Mouse (Mus musculus) adrenal gland, postnatal 10 days (tissue): ENCODE results near the gene Nedd9. TPM values are rescaled to one million over a fixed set of nuclear protein-coding genes. Genes with fewer than 3 reads are reported as not detected.
A peak's percentile ranks its signal among the peaks of the same experiment; 100 is the strongest.
"Not testable (repeated sequence)": the region's sequence is repeated elsewhere in the genome, so short reads cannot be mapped to it uniquely, and the experiment has no call there.

Experiments
- DNase-seq: peaks from one replicate; pipeline ENCODE4 v3.0.0; 2021; ENCODE audit warnings: mixed read lengths
- total RNA-seq, 2 experiments: library from RNA; stranded (reverse); gene quantifications; 2 replicates each; pipeline ENCODE4 v1.2.3; 2021

Gene Nedd9
- total RNA-seq, 2 experiments from 2014 or later = 21.4 to 32.6 TPM

DNA sequence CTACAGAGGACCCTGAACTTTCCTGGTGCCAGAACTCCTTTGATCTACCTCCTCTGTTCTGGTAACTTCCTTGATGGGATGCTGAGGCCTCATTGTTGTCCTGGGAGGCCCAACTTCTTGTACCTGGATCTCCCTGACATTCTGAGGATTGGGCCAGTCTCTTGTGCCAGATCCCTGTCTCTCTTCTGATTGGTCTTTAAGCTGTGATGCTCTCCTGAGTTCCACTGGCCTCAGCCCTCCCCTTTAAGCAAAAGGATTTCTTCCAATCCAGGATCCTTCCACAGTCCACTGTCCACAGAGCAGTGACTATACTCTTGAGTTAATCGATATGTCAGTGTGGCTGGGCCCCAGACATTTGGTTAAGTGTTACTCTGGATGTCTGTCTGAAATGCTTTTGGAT lies 112.3 kb downstream of the Nedd9 start:
- no peak for DNase-seq

DNA sequence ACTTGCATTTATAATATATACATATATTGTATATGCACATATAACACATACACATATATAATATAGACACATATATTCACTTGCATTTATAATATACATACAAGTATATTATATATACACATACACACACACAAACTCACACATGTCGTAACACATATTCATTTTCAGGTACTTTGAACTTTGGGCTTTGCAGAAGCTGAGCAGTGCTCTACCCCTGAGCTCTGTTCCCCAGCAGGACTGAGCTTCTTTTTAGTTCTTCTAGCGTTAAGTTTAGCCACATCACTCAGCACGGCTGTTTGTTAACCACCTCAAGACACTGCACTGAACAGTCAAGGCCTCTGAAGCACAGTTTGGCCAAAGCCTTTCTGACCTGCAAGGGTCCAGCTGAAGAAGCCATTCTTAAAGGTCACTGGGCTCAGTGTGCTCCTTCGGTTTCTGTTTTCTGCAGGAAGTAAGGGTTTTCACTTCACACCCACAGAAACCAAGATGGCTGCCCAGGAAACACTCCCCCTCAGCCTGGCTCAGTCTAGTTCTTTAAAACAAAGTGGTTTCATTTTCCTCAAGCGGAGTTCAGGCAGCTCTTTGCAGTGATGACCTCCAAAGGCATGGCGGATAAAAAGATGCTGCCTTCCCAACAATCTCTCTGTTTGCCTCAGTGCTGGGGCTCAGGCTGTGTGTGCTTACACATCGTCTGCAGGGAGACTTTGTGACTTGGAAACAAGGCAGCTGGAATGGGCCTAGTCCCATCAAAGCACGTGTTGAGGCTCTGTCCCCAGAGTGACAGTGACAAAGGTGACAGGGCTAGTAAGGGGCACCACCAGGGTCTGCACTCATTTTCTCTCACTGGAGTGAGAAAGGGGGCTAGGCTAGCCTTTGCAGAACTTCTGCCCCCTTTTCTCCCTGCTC lies 114.4 kb downstream of the Nedd9 start:
- DNase-seq = no peak

DNA sequence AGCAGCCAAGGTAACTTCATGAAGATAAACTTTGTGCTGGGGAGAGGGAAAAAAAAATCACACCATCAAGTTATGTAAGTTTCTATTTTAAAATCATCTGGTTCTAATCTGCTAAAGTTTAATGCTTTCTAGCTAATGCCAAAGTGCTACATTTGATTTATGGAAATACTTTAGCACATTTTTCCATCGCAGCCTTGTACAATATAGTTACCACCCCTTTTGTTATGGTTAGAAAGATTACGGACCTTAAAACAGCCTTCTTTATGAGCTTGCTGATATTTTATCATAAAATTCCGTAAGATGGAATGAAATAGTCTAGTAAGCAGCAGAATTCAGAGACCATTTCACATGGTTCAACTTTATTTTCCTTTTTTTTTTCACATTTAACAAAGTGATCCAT lies 115.6 kb downstream of the Nedd9 start:
- DNase-seq = no peak

DNA sequence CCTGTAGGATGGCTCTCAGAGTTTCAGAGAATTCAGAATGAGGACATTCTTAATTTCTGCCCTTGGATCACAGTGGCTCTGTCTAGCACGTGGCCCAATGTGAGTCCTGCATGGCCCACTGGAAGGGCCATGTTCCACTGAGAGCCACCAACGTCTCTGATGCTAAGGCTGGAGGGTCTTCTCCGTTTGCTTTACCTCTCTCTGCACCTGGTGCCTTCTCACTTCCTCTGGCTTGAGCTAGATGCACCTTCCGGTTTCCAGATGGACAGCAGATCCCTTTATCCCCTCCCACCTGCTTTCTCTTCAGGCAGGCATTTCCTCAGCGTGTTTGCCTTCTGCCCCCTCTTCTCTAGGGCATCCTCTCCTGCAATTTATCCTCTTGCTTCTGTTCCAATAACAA lies 118.5 kb downstream of the Nedd9 start:
- DNase-seq = no peak

DNA sequence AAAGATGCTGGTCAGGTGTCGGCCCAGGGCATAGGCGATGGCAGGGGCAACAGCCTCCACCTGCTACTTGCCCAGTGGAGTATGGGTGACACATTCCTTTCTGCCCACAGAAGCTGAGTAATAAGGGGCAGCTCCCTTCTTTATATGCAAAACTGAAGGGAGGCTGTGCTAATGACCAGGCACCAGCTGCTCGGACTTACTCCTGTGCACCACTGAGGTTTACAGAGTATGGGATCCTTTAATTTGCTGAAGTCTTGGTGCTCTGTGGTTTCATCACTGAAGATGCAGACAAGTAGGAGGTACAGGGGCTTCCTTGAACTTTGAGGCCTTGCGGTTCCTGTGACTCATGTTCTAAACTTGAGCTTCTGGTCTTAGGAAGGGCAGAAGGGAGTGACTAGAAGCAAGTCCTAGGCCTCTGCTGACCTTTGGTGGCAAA lies 120.0 kb downstream of the Nedd9 start:
- DNase-seq = no peak

DNA sequence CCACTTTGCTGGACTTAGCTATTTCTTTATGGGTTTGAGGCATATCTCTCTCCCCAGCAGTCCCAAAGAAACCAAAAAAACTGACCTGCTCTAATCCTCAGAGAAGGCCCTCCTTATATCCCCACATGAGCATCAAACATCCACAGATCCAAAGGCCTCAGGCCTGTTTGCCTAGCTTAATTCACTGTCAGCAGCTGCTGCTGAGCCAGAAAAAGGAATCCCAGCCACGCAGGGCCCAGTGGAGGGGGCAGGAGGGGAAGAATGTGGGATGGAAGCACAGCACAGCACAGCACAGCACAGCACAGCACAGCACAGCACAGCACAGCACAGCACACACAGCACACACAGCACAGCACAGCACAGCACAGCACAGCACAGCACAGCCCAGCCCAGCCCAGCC lies 120.6 kb downstream of the Nedd9 start:
- not testable (repeated sequence) for DNase-seq

DNA sequence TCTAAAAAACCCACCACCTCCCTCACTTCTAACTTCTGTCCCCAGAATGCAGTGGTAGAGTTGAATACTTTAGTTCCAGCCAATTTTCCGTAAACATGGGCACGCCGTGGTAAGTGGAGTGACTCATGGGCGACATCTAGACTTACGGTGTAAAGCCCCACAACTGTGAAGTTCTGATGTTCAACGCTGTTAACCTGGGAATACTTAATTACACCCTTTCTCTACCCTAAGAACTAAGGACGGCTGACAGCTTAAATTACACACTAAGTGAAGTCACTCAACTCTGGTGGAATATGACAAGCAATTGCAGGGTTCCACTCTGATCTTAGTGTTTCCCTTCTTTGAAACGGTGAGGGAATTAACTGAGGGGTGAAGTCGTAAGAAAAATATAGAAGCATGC lies 122.9 kb downstream of the Nedd9 start:
- no peak for DNase-seq

DNA sequence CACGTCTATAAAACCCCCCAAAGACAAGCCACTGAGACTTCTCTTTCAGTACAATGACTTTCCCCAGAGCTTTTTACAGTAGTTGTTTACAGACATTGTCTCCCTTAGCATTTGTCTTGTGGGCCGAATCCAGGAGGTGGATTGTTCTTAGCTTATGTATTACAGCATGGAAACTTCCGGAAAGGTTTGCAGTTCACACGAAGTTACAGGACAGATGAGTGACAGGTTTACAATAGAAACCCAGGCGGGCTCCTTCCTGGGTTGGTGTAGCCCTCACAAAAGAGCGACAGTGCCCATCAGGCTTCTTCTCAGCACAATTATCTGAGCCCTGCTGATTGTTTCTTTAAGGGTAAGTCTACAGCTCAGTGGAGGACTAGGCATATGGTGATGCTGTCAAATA lies 124.3 kb downstream of the Nedd9 start:
- DNase-seq = no peak

DNA sequence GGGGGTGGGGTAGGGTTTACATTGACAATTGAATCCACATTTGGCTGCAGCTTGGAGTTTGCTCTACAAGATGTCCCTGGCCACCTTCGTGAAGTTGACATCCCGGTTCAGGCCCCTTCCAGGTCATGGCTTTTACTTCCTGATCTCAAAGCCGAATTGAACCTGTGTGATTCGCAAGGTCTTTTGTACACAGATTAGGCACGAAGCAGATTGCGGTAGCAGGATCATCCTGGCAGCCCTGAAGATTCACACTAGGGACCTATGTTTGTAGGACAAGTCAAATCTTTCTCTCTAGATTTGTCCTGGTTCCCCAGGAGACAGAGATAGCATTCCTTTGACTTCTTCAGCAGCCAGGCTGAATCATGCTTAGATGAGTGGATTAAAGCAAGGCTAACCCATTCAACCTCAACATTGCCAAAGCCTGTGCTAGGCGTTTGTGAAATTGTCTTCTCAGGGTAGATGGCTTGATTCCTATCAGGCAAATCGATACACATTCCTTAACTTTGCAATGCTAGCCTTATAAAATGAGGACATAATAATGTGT lies 126.8 kb downstream of the Nedd9 start:
- no peak for DNase-seq

DNA sequence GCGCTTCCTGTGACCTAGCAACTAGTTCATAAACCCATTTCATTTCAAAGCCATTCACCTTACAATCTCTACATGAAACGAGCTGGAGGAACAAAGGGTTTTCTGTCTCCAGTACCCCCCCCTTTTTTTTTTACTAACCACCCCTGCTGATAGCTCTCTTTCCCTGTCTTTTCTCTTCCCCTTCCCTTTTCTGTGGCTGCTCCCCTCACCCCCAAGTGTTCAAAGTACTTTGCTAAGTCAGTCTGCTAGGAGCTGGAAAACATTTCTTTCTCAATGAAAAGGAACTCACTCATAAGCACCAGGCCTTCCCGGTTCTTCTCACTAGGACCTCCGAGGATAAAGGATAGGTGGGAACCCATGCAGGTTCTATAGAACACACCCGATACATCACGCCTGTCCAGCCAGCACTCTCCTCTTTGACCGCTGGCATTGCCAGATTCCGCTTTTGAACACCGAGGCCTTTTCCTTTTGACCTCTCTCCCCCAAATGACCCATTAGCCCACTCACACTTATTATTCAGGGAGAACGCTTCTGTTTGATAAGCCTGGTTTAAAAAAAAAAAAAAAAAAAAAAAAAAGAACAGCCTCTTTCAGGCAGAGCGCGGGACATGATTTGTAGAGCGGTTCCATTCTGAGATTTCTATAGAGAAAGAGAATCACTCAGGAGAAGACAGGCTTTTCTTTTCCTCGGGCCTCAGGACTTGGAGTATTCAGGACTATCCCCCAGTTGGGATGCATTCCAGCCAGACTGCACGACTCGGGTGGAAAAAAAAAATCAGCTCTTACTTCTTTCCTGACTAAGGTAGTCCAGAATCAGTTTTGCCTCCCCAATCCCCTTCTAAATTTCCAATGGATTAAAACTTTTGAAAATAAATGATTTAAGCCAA lies 127.6 kb downstream of the Nedd9 start:
- no peak for DNase-seq

DNA sequence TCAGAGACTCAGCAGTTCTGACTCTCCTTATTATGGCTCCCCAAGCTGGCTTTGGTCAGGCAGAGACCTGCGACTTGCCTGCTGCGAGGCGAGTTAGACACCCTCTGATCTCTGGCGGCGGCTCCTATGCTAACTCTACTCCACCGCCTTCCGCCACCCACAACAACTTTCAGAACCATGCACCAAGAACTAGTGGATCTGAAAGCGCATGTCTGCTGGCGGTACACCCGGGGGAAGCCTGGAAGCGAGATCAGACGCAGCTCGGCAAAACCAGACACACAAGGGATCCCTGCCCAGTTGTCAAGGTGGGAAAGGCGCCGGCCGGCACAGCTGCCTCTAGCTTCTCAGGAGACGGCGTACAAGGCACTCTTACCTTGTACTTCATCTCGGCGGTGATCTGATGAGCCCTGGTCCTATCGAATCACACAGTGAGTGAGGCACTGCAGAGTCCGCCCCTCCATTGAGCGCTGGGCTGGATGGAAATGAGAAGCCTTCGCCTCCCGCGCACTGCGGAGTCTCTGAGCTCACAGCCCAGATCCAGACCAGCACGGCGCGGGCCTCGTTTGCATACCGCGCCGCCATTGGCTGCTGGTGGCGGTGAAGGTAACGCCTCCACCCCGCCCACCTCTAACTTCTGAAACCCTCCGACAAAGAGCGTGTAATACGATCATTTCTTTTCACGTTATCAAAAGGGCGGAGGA lies 128.5 kb downstream of the Nedd9 start:
- DNase-seq = peak; percentile 97

DNA sequence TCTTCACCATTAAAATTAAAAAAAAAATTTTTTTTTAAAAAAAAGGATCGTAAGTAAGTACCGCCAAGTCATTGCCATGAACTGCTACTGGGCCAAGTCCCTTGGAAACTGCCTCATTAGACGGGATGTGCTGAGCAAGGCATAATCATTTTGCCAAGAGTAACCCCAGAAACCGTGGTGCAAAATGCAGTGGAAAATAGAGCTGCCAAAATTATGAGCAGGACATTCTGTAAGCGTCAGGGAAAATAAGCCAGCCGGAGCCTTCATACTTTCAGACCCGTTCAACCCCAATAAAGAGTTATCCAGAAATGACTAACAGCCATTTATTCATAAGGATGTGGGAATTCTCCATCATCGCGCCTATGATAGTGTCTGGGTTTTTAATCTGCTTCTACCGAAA lies 129.2 kb downstream of the Nedd9 start:
- DNase-seq = no peak

DNA sequence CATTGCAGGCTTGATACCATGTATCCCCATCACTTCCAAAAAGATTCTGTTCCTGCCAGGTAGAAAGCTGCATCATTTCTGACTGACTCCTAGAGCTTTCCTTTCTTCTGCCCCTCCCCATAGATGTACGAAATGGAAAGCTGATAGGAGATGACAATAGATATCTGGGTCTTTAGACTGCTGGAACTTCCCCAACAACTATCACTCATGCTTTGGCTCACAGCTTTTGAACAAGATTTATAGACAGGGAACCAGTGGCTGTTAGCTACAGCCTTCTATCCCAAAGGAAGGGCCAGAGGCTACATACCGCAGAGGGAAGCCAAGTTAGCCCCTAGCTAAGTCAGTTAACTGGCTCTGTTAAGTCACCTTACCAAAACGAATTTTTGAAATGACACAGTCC lies 129.6 kb downstream of the Nedd9 start:
- DNase-seq = no peak

DNA sequence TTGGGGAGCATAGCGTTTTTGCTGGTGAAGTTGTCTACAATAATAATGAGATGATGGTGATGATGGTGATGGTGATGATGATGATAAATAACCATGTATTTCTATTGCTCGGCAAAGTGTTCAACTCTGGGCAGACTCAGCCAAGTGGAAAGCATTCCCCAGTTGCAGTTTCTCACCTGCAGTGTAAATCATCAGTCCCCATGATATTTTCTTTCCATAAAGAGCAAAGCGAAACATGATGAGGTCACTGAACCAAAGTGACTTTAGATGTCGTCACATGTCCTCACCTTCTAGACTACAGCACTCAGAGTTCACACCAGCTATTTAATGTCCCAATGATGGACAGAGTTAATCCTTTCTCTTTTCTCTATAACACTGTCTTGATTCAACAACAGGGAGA lies 130.0 kb downstream of the Nedd9 start:
- no peak for DNase-seq

DNA sequence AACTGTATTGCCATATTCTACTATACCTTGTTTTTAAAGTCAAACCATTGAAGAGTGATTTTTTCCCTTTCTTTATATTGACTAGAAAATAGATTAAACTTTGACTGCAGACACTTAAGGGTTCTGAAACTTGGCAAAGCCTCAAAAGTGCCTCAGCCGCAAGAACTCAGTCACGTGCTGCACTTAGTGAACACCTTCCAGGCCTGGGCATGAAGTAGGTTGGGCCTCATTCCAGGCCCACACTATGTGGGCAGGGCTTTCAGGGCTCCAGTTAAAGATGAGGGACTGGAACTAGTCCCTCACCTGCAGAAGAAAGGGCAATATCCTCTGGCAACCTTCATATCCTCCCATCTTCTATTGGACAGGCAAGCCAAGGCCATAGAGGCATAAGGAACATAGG lies 131.6 kb downstream of the Nedd9 start:
- no peak for DNase-seq

DNA sequence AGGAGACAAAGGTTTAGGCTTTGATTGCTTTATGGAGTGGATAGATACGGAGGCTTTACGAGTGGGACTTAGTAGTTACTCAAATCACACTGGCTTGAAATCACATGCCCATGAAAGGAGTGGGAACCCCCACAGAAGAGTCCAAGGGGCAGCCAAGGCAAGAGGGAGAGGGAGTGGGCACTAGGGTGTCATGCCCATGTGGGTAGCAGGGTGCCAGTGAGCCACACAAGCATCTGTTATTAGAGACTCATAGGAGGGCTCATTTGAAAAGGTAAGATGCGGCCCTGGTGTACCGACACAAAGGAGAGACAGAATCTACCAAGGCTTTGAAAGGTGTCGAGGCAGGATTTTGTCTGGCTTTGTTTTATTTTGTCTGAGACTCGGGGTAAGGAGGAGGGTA lies 132.6 kb downstream of the Nedd9 start:
- DNase-seq = no peak

DNA sequence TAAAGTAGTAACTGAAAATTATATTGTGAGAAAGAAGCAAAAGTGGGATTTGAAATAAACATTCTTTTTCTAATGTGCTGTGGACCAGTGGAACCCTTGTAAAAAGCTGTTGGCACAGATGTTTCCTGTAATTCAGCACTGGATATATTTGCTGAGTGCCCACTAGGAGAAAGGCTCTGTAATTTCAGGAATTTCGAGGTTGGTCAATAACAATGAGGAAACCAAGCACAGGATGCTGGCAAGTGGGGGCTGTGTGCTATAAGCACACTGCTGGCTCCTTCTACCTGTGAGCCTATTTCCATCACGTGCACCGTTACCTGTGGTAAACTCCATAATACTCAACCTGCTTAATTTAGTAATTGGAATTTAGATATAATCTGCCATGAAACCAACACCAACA lies 133.5 kb downstream of the Nedd9 start:
- no peak for DNase-seq

DNA sequence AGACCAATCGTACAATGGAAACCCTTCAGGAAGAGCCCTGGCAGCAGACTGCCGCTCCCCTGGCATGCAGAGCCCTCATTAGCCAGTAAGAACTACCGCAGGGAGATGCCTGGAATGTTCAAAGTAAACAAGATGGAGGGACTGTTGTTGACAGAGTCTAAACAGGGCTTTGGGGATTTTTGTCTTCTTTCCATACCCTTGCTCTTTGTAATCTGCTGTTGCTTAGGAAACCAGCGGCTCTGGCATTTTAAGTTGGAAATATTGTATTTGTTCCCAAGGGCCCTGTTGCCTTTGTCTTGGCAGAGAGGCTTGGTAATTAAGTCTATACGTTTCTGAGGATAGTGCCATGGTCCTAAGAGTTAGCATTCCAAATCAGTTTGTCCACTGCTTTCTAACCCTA lies 134.8 kb downstream of the Nedd9 start:
- DNase-seq = no peak

DNA sequence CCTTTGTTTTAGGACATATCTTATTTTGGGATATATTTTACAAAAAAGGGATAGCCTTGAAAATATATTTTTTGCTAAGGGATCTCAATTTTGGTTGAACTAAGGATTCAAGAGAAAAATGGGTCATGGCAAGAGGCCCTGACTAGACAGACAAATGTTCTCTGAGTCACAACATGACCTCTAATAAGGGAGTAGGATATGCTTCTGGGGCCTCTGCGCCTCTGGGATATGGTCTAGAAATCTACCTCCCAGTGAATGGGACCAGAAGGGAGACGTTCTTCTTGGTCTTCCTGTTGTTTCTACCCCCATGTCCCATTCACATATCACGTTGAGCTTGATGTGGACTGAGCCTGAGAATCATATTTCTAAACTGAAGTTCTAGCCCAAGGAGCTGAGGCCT lies 136.6 kb downstream of the Nedd9 start:
- no peak for DNase-seq

DNA sequence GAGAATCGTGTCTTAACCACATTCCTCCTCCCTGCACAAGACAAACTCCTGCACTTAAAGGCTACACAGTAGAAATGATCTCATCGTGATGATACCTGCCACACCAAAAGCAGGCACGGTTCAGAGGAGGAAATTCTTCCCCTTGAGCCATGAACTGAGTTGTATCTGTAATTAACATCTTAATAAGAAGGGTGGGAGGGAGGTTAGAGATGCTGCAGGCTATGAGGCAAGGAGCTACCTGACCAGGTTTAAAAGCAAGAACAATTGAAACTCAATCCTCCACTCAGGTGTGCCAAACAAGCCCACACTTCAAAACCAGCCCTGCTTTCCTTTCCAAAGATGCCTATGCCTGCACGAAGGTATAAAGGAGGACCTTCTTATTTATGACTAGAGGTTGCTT lies 137.4 kb downstream of the Nedd9 start:
- DNase-seq = no peak

DNA sequence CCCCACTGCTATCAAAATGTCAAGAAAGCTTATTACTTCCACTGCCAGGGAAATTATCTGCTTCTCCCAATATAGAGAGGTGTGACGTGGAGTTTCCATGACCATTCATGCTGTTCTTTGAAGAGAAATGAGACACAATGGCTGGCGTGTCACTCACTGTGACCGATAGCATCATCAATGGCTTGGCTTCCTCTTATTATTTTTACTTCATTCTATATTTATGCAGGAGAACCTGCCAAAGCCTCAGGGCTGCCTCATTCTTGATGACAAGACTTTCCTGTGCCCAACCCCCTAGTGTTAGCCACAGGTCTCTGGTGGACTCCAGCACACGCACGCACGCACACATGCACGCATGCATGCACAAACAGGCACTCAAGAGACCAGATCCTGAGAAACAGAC lies 141.4 kb downstream of the Nedd9 start:
- DNase-seq = no peak

DNA sequence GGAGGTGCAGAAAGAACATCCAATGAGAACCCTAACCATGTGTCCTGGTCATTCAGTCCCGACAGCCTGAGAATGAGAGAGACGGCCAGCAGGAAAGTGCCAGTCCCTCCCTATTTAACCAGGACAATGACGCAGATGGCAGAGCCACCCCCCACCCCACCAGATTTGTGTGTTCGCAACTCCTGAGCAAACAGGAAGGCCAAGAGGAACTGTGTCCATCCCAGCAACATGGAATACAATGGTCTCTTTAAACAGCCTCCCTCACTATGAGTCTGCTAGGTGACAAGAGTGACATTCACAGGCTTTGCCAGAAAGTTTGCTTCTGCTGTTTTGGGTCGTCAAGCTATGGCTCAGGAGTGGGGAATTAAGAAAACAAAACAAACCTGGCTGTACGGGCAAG lies 141.9 kb downstream of the Nedd9 start:
- DNase-seq = no peak

DNA sequence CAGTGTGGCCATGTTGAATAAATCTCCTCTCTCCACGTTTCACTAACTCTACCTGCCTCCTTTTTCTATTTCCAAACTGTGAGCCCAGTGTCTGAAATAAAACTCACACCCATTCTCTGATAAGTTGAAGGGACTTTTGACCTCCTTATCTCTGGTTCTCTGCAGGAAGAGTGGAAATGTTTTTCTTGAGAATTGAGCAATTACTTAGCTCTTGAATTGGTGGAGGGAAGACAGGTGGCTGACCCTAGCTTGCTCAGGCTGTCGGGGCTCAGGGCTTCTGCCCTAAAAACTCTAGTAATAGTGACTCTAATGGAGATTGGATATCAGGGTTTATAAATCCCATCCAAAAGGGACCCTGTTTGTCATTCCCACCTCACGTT lies 143.3 kb downstream of the Nedd9 start:
- DNase-seq = no peak
